Mouse (Mus musculus): Measurements from ENCODE around the gene Adgrl2. TPM values are rescaled to one million over a fixed set of nuclear protein-coding genes. Genes with fewer than 3 reads are reported as not detected.

Gene Adgrl2
- polyA plus RNA-seq (2014; fragmentation: Nextera tagmentation; extraction: Ambion mirVana): 47.1 and 49.2 TPM in 2 replicates

DNA sequence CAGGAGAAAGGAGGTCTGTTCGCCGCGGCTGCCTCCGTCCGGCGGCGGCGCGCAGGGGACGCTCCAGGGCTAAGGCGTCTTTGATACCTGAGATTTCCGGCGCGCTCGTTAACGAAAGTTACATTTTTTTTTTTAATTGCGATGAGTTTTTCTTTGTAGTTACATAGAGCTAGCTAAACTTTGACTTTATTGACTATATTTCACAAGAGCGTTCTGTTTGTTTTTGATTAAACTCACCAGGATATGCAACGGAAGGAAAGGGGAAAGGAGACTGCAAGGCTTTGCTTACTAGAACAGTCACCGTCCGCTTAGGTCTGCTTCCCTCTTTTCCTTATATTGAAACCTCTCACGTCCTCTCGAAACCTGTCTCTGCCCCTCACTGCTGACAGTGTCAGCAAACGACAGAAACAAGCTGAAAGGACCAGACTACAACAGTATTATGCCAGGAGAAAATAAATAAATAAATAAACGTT is at the start of gene Adgrl2:
Gene Adgrl2 (minus strand): TSS at position 25 of the 473 bp plus-strand sequence.
- Histone ChIP-seq H3K27ac (replicated peaks in 1 of 2; ENCODE audit: control insufficient read depth in 1 of 2, insufficient read depth in 1 of 2, low read depth in 2 of 2, low read length in 2 of 2) (peak within 1 kb of the TSS; percentile 92 to 99), H3K9me3 (ENCODE audit: control insufficient read depth, low read length) (no peaks in the 10 kb centered on the region), H3K27me3 (ENCODE audit: control insufficient read depth, insufficient read depth, low read length) (no peaks in the 10 kb centered on the region), H3K9ac (ENCODE audit: low read length) (peak within 1 kb of the TSS; percentile 80), H3K4me2 (ENCODE audit: low read length) (peak within 1 kb of the TSS; percentile 78), H3K36me3 (ENCODE audit: control insufficient read depth, insufficient read depth, low read length) (no peaks in the 10 kb centered on the region), H3K4me3 (ENCODE audit: control insufficient read depth in 1 of 2, insufficient read depth in 1 of 2, low read depth in 1 of 2, low read length in 2 of 2) (peak within 1 kb of the TSS; percentile 68 to 69), H3K4me1 (ENCODE audit: control insufficient read depth in 2 of 2, insufficient read depth in 2 of 2, low read length in 2 of 2) (peaks cover 2 to 13% of the 10 kb centered on the region in 2 experiments; a peak in 3 of 4 replicates)
- under 1% methylated on average over 25 of the region's 25 CpGs for WGBS
- ATAC-seq (ENCODE audit: insufficient number of reproducible peaks, insufficient read depth, low FRiP score, low read depth): no peak

DNA sequence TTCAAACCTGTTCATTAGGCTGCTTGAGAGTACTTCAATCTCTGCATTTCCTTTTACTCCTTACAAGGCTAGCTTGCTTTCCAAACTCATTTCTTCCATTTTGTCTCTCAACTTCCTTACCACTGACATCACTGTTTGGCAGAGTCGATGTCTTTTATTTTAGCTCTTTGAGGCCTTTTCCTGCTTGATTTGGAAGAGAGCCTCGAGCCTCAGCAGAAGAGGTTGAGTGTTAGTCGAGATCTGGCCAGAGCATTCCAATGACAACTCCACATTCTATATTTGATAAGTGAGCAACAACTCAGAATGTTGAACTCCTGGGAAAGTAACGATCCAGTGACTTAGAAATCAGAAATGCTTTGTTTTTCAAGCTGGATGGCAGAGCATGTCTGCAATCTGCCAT is 48.4 kb upstream of the Adgrl2 start:
- Histone ChIP-seq H3K4me2 (ENCODE audit: low read length) (no peak overlapping the region), H3K27me3 (ENCODE audit: control insufficient read depth, insufficient read depth, low read length) (no peaks in the 10 kb centered on the region), H3K4me1 (ENCODE audit: control insufficient read depth in 2 of 2, insufficient read depth in 2 of 2, low read length in 2 of 2) (peaks cover 10 to 13% of the 10 kb centered on the region in 2 experiments), H3K36me3 (ENCODE audit: control insufficient read depth, insufficient read depth, low read length) (no peaks in the 10 kb centered on the region), H3K4me3 (ENCODE audit: control insufficient read depth in 1 of 2, insufficient read depth in 1 of 2, low read depth in 1 of 2, low read length in 2 of 2) (no peak overlapping the region), H3K27ac (replicated peaks in 1 of 2; ENCODE audit: control insufficient read depth in 1 of 2, insufficient read depth in 1 of 2, low read depth in 2 of 2, low read length in 2 of 2) (peak overlapping the region; percentile 78 to 83), H3K9ac (ENCODE audit: low read length) (no peak overlapping the region), H3K9me3 (ENCODE audit: control insufficient read depth, low read length) (no peaks in the 10 kb centered on the region)
- ATAC-seq (ENCODE audit: insufficient number of reproducible peaks, insufficient read depth, low FRiP score, low read depth): peak; percentile 42; the same call in 1 of the 2 replicates
- WGBS: 14% methylated on average over 4 of the region's 4 CpGs

DNA sequence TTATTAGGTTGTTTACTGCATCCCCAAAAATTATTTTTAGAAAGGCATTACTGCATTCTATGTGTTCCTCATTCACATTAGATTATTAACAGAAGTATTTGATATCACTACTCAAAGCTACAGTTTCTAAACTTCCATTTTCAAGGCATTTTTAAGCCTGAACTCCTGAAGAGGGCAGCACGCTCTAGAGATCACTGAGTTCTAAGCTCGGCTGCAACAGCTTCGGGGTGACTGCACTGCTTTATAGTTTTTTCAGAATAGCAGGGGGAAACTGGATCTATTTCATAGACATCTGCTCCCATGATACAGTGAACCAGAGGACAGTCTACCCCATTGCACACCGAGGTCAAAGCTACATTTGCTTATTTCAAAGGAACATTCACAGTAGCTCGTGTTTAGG is 29.6 kb upstream of the Adgrl2 start:
- no peaks in the 10 kb centered on the region for H3K27me3 ChIP-seq (ENCODE audit: control insufficient read depth, insufficient read depth, low read length)
- no peak overlapping the region for H3K9ac ChIP-seq (ENCODE audit: low read length)
- WGBS: 69% methylated on average over 5 of the region's 5 CpGs
- no peak for ATAC-seq (ENCODE audit: insufficient number of reproducible peaks, insufficient read depth, low FRiP score, low read depth)
- H3K27ac ChIP-seq (replicated peaks in 1 of 2; ENCODE audit: control insufficient read depth in 1 of 2, insufficient read depth in 1 of 2, low read depth in 2 of 2, low read length in 2 of 2): no peak overlapping the region
- H3K4me2 ChIP-seq (ENCODE audit: low read length): no peak overlapping the region
- no peaks in the 10 kb centered on the region for H3K36me3 ChIP-seq (ENCODE audit: control insufficient read depth, insufficient read depth, low read length)
- no peak overlapping the region for H3K4me3 ChIP-seq (ENCODE audit: control insufficient read depth in 1 of 2, insufficient read depth in 1 of 2, low read depth in 1 of 2, low read length in 2 of 2)
- no peaks in the 10 kb centered on the region for H3K9me3 ChIP-seq (ENCODE audit: control insufficient read depth, low read length)
- peaks cover 0 to 4% of the 10 kb centered on the region in 2 experiments; a peak in 1 of 4 replicates for H3K4me1 ChIP-seq (ENCODE audit: control insufficient read depth in 2 of 2, insufficient read depth in 2 of 2, low read length in 2 of 2)

DNA sequence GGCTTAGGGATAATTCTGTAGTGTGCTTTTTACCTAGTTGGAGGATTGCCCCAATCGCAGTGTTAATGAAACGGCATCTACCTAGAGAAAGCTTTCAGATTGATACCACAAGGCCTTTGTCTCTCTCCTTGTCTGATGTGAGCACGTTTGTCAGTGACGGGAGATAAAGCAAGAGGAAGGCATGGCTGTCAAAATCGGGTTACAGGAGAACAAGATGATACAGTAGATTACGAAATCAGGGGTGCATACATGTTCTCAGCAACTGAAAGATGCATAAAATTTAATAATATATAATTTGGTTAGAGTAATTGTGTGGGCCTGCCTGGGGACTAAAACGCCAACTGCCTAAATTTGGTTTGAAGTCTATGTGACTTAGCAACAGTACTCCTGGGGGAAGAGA is 19.0 kb upstream of the Adgrl2 start:
- Histone ChIP-seq H3K9ac (ENCODE audit: low read length) (no peak overlapping the region), H3K36me3 (ENCODE audit: control insufficient read depth, insufficient read depth, low read length) (no peaks in the 10 kb centered on the region), H3K4me1 (ENCODE audit: control insufficient read depth in 2 of 2, insufficient read depth in 2 of 2, low read length in 2 of 2) (peaks cover 9 to 10% of the 10 kb centered on the region in 2 experiments), H3K4me2 (ENCODE audit: low read length) (no peak overlapping the region), H3K27ac (replicated peaks in 1 of 2; ENCODE audit: control insufficient read depth in 1 of 2, insufficient read depth in 1 of 2, low read depth in 2 of 2, low read length in 2 of 2) (no peak overlapping the region), H3K9me3 (ENCODE audit: control insufficient read depth, low read length) (no peaks in the 10 kb centered on the region), H3K27me3 (ENCODE audit: control insufficient read depth, insufficient read depth, low read length) (no peaks in the 10 kb centered on the region), H3K4me3 (ENCODE audit: control insufficient read depth in 1 of 2, insufficient read depth in 1 of 2, low read depth in 1 of 2, low read length in 2 of 2) (no peak overlapping the region)
- ATAC-seq (ENCODE audit: insufficient number of reproducible peaks, insufficient read depth, low FRiP score, low read depth): no peak
- 62% methylated on average over 7 of the region's 7 CpGs for WGBS

DNA sequence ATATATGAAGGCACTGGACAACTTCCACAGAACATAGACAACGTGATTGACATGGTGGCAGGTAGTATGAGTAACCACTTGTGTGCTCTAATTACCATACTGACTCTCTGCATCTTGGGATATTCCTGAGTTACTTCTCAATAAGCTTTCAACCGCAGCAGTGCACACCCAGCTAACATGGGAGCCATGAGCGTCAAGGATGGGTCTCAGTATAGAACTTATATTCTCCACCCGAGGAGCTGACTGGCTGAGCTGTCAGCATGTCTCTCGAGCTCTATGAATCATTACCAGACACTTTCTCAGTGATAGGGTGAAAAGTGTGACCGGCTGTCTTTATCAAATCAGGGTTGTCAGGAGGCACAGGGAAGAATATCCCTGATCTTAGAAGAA is 18.3 kb upstream of the Adgrl2 start:
- Histone ChIP-seq H3K27ac (replicated peaks in 1 of 2; ENCODE audit: control insufficient read depth in 1 of 2, insufficient read depth in 1 of 2, low read depth in 2 of 2, low read length in 2 of 2) (no peak overlapping the region), H3K4me1 (ENCODE audit: control insufficient read depth in 2 of 2, insufficient read depth in 2 of 2, low read length in 2 of 2) (peaks cover 9 to 10% of the 10 kb centered on the region in 2 experiments), H3K9me3 (ENCODE audit: control insufficient read depth, low read length) (no peaks in the 10 kb centered on the region), H3K27me3 (ENCODE audit: control insufficient read depth, insufficient read depth, low read length) (no peaks in the 10 kb centered on the region), H3K9ac (ENCODE audit: low read length) (no peak overlapping the region), H3K36me3 (ENCODE audit: control insufficient read depth, insufficient read depth, low read length) (no peaks in the 10 kb centered on the region), H3K4me3 (ENCODE audit: control insufficient read depth in 1 of 2, insufficient read depth in 1 of 2, low read depth in 1 of 2, low read length in 2 of 2) (no peak overlapping the region), H3K4me2 (ENCODE audit: low read length) (peak overlapping the region; percentile 52)
- 20% methylated on average over 6 of the region's 6 CpGs for WGBS
- no peak for ATAC-seq (ENCODE audit: insufficient number of reproducible peaks, insufficient read depth, low FRiP score, low read depth)

DNA sequence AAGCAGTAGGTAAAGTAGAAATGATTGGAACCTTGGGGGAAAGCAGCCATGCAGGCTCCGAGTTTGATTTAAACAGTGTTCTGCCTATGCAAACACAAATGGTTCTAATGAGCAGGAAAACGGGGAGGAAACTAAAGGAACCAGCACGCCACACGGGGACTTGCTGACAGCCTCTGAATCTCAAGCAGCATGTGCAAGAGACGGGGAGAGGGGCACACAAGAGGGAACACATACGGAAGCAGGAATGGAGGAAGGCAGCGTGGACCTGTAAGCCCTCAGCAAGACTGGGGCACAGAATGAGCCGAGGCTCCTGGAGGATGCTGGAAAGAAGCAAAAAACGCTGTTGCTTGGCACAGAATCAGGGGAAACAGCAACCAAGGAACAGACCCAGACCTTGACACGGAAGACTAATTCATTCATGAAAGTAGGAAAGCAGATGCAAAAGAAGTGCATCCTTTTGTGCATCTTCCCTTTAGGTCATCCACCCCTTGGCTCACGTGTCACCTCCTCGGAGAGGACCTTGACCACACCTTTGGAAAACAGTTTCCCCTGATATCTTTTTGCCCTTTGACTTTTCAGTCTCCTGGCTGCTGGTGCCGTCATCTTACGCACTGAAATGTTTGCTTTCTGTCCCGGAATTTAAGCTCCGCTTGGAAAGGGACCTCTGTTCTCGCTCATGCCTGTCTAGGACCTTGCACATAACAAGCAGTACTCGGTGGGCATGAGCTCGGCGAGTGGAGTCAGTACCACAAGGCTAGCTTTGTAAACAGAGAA is 17.7 kb upstream of the Adgrl2 start:
- WGBS: 43% methylated on average over 20 of the region's 20 CpGs
- H3K27me3 ChIP-seq (ENCODE audit: control insufficient read depth, insufficient read depth, low read length): no peaks in the 10 kb centered on the region
- H3K4me2 ChIP-seq (ENCODE audit: low read length): peak overlapping the region; percentile 52
- H3K36me3 ChIP-seq (ENCODE audit: control insufficient read depth, insufficient read depth, low read length): no peaks in the 10 kb centered on the region
- H3K4me3 ChIP-seq (ENCODE audit: control insufficient read depth in 1 of 2, insufficient read depth in 1 of 2, low read depth in 1 of 2, low read length in 2 of 2): peak overlapping the region; percentile 3 to 4; a peak in 3 of 4 replicates
- peaks cover 9 to 10% of the 10 kb centered on the region in 2 experiments for H3K4me1 ChIP-seq (ENCODE audit: control insufficient read depth in 2 of 2, insufficient read depth in 2 of 2, low read length in 2 of 2)
- no peaks in the 10 kb centered on the region for H3K9me3 ChIP-seq (ENCODE audit: control insufficient read depth, low read length)
- H3K9ac ChIP-seq (ENCODE audit: low read length): no peak overlapping the region
- no peak overlapping the region for H3K27ac ChIP-seq (replicated peaks in 1 of 2; ENCODE audit: control insufficient read depth in 1 of 2, insufficient read depth in 1 of 2, low read depth in 2 of 2, low read length in 2 of 2)
- ATAC-seq (ENCODE audit: insufficient number of reproducible peaks, insufficient read depth, low FRiP score, low read depth): no peak

DNA sequence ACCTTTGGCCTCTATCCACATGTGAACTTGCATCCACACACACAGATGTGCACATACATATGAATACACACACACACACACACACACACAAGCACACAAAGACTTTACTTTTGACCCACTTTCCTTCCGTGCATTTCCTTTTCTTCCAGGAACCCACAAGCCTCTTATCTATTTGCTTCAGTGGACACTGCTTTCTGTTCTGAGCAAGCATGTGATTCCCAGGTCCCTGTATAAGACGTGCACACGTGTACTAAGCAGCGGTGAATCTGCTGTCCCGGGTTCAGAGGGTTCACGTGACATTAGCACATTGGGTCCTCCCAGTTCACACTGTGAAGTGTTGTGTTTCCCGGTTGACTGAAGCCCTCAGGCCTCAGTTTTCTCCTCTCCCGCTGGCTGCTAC is 11.0 kb upstream of the Adgrl2 start:
- Histone ChIP-seq H3K27ac (replicated peaks in 1 of 2; ENCODE audit: control insufficient read depth in 1 of 2, insufficient read depth in 1 of 2, low read depth in 2 of 2, low read length in 2 of 2) (no peak overlapping the region), H3K9me3 (ENCODE audit: control insufficient read depth, low read length) (no peaks in the 10 kb centered on the region), H3K4me3 (ENCODE audit: control insufficient read depth in 1 of 2, insufficient read depth in 1 of 2, low read depth in 1 of 2, low read length in 2 of 2) (no peak overlapping the region), H3K9ac (ENCODE audit: low read length) (no peak overlapping the region), H3K4me2 (ENCODE audit: low read length) (no peak overlapping the region), H3K27me3 (ENCODE audit: control insufficient read depth, insufficient read depth, low read length) (no peaks in the 10 kb centered on the region), H3K36me3 (ENCODE audit: control insufficient read depth, insufficient read depth, low read length) (no peaks in the 10 kb centered on the region), H3K4me1 (ENCODE audit: control insufficient read depth in 2 of 2, insufficient read depth in 2 of 2, low read length in 2 of 2) (0 out of 4 replicates have a peak, but pooled peaks cover 0 to 2% of the 10 kb centered on the region in 2 experiments)
- WGBS: 38% methylated on average over 8 of the region's 8 CpGs
- no peak for ATAC-seq (ENCODE audit: insufficient number of reproducible peaks, insufficient read depth, low FRiP score, low read depth)

Data from heart, embryonic 14.5 days (tissue).